8 mouse cellular contexts compared by ENCODE assay signal in the genomic region with DNA sequence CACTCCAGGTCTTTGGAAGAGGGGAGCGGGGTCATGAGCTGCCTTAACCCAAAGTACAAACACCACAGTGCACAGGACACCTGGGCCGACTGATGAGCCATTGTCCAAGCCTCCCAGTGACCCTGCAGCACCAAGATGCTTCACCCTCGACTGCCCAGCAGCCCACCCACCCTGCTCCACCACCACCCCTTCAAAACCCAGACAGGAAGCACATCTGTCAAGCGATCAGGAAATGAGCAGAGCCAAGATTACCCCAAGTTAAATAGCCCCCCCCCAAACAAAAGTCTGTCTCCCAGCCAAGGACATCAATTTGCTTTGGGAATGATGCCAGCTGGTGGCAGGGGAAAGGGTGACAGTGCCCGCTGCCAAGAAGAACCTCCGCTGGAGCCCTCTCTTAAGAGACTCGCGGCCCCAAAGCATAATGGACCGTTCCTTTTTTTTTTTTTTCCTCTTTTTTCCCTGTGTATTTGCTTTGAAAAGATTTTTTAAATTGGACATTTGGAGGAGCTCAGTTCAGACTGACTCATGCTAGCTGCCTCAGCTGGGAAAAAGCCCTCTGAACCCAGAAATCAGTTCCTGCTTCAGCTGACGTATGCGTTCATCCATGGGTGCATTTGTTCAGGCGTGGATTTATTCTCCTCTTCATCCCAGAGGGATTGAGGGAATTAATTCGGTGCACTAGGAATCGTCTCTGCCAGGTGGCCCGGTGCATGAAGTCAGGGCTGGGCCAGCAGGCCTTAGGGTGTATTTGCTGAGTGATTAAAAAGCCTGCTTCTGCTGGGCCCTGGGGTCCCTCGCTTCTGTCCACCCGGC. TPM values are rescaled to one million over a fixed set of nuclear protein-coding genes. Genes with fewer than 3 reads are reported as not detected.
A peak's percentile ranks its signal among the peaks of the same experiment; 100 is the strongest.
DNase-seq lines count a peak whose midpoint lies in the region; ATAC-seq and TF ChIP-seq lines count a peak whose summit lies in the region.

No protein-coding gene starts in this region.

- no peaks in the 10 kb centered on the region for H3K36me3 ChIP-seq in neural tube, embryonic 12.5 days
- H3K36me3 ChIP-seq in kidney, embryonic 15.5 days: no peaks in the 10 kb centered on the region
- no peaks in the 10 kb centered on the region for H3K36me3 ChIP-seq in neural tube, embryonic 13.5 days
- H3K36me3 ChIP-seq in liver, postnatal 0 days (replicated peaks; ENCODE audit: insufficient read depth, low read length): peaks cover 11% of the 10 kb centered on the region; the same call in 1 of the 2 replicates

- H3K4me3 ChIP-seq in neural tube, embryonic 12.5 days: no peak overlapping the region
- H3K4me3 ChIP-seq in kidney, embryonic 15.5 days (replicated peaks): no peak overlapping the region
- no peak overlapping the region for H3K4me3 ChIP-seq in neural tube, embryonic 13.5 days
- H3K4me3 ChIP-seq in liver, postnatal 0 days (ENCODE audit: low read depth, low read length): no peak overlapping the region

- peaks cover 7% of the 10 kb centered on the region; the same call in 1 of the 2 replicates for H3K9me3 ChIP-seq in neural tube, embryonic 12.5 days
- H3K9me3 ChIP-seq in kidney, embryonic 15.5 days (replicated peaks): no peaks in the 10 kb centered on the region; the same call in 1 of the 2 replicates
- no peaks in the 10 kb centered on the region; the same call in 1 of the 2 replicates for H3K9me3 ChIP-seq in neural tube, embryonic 13.5 days
- H3K9me3 ChIP-seq in liver, postnatal 0 days (ENCODE audit: low read length): no peaks in the 10 kb centered on the region

- H3K4me2 ChIP-seq in neural tube, embryonic 12.5 days (replicated peaks): no peak overlapping the region
- H3K4me2 ChIP-seq in kidney, embryonic 15.5 days: no peak overlapping the region; the same call in 1 of the 2 replicates
- H3K4me2 ChIP-seq in neural tube, embryonic 13.5 days: 0 out of 2 replicates have a peak overlapping the region, but pooled peaks have one; percentile 11
- no peak overlapping the region for H3K4me2 ChIP-seq in liver, postnatal 0 days (ENCODE audit: low read depth, low read length)

- TF ChIP-seq EP300 in liver, postnatal 0 days (IDR thresholded peaks at IDR 0.05; ENCODE audit: low read depth): no peak

- ATAC-seq in neural tube, embryonic 12.5 days (ENCODE audit: low FRiP score, low read depth): 0 out of 2 replicates have a peak, but pooled peaks have one; percentile 35
- ATAC-seq in kidney, embryonic 15.5 days (replicated peaks; ENCODE audit: low FRiP score): peak; percentile 46; the same call in 1 of the 2 replicates
- ATAC-seq in neural tube, embryonic 13.5 days (ENCODE audit: low read depth): peak; percentile 41
- ATAC-seq in liver, postnatal 0 days: no peak

- no peaks in the 10 kb centered on the region for H3K27me3 ChIP-seq in neural tube, embryonic 12.5 days (replicated peaks)
- H3K27me3 ChIP-seq in kidney, embryonic 15.5 days: peaks cover 6% of the 10 kb centered on the region; the same call in 1 of the 2 replicates
- H3K27me3 ChIP-seq in neural tube, embryonic 13.5 days: peaks cover 11% of the 10 kb centered on the region; the same call in 1 of the 2 replicates
- no peaks in the 10 kb centered on the region for H3K27me3 ChIP-seq in liver, postnatal 0 days (ENCODE audit: insufficient read depth, low read length)

- H3K9ac ChIP-seq in neural tube, embryonic 12.5 days: no peak overlapping the region
- no peak overlapping the region for H3K9ac ChIP-seq in kidney, embryonic 15.5 days
- 0 out of 2 replicates have a peak overlapping the region, but pooled peaks have one; percentile 3 for H3K9ac ChIP-seq in neural tube, embryonic 13.5 days
- H3K9ac ChIP-seq in liver, postnatal 0 days (replicated peaks): no peak overlapping the region

- H3K4me1 ChIP-seq in neural tube, embryonic 12.5 days: peaks cover 29% of the 10 kb centered on the region
- peaks cover 28% of the 10 kb centered on the region for H3K4me1 ChIP-seq in kidney, embryonic 15.5 days
- H3K4me1 ChIP-seq in neural tube, embryonic 13.5 days (replicated peaks): peaks cover 52% of the 10 kb centered on the region
- no peaks in the 10 kb centered on the region for H3K4me1 ChIP-seq in liver, postnatal 0 days (ENCODE audit: insufficient read depth)

- 49% methylated on average over 17 of the region's 17 CpGs for WGBS in neural tube, embryonic 12.5 days
- WGBS in kidney, embryonic 15.5 days: 45% methylated on average over 17 of the region's 17 CpGs
- WGBS in neural tube, embryonic 13.5 days: 33% methylated on average over 17 of the region's 17 CpGs
- 72% methylated on average over 17 of the region's 17 CpGs for WGBS in liver, postnatal 0 days (ENCODE audit: insufficient replicate concordance)

- peak; percentile 11 for DNase-seq in cerebellum, adult 9-10 months
- no peak for DNase-seq in cerebellum, adult 11-12 months
- no peak for DNase-seq in neural tube, embryonic 10.5 days (ENCODE audit: extremely low spot score, low spot score)
- DNase-seq in embryo, embryonic 11 days: no peak
- no peak for DNase-seq in liver, postnatal 0 days

- TF ChIP-seq CTCF in liver, postnatal 0 days (IDR thresholded peaks at IDR 0.05; ENCODE audit: low read depth): no peak

- H3K27ac ChIP-seq in neural tube, embryonic 12.5 days: no peak overlapping the region
- peak overlapping the region; percentile 55 for H3K27ac ChIP-seq in kidney, embryonic 15.5 days
- peak overlapping the region; percentile 72 for H3K27ac ChIP-seq in neural tube, embryonic 13.5 days (replicated peaks)
- H3K27ac ChIP-seq in liver, postnatal 0 days (ENCODE audit: low read depth): no peak overlapping the region

RNA-seq across cellular contexts. Expression of gene Htr6, which starts 37.4 kb away (rescaled TPM):
- 0.10 TPM in 1 of 2 replicates, not detected in the other for polyA plus RNA-seq in neural tube, embryonic 12.5 days (2016; fragmentation: Nextera tagmentation; extraction: Ambion mirVana)
- polyA plus RNA-seq in kidney, embryonic 15.5 days (2015; fragmentation: Nextera tagmentation; extraction: Ambion mirVana): not detected in 2 replicates
- polyA plus RNA-seq in neural tube, embryonic 13.5 days (2015; fragmentation: Nextera tagmentation; extraction: Ambion mirVana): 0.45 and 0.60 TPM in 2 replicates
- not detected in 2 replicates for polyA plus RNA-seq in liver, postnatal 0 days (2015; fragmentation: Nextera tagmentation; extraction: Ambion mirVana)

RNA-seq across cellular contexts. Expression of gene Nbl1, which starts 54.8 kb away (rescaled TPM):
- 45.2 and 47.0 TPM in 2 replicates for polyA plus RNA-seq in neural tube, embryonic 12.5 days (2016; fragmentation: Nextera tagmentation; extraction: Ambion mirVana)
- 28.4 and 35.7 TPM in 2 replicates for polyA plus RNA-seq in kidney, embryonic 15.5 days (2015; fragmentation: Nextera tagmentation; extraction: Ambion mirVana)
- polyA plus RNA-seq in neural tube, embryonic 13.5 days (2015; fragmentation: Nextera tagmentation; extraction: Ambion mirVana): 49.1 and 59.7 TPM in 2 replicates
- 3.0 and 3.1 TPM in 2 replicates for polyA plus RNA-seq in liver, postnatal 0 days (2015; fragmentation: Nextera tagmentation; extraction: Ambion mirVana)

Comparison
In these comparisons a context has a peak if more than half of its experiments do, and no peak if none do; other contexts are left out.
1. H3K27ac ChIP-seq: peak in kidney, embryonic 15.5 days (single experiment) and neural tube, embryonic 13.5 days (single experiment); none in neural tube, embryonic 12.5 days (single experiment) and liver, postnatal 0 days (single experiment).